13 mouse cellular contexts compared by ENCODE assay signal in genomic region chr3:55774203-55774602, GRCm38 (mm10). TPM values are rescaled to one million over a fixed set of nuclear protein-coding genes. Genes with fewer than 3 reads are reported as not detected.
DNase-seq lines count a peak whose midpoint lies in the region; ATAC-seq and TF ChIP-seq lines count a peak whose summit lies in the region.
"Had no signal": no experiment of that assay in that cellular context is flagged by ENCODE, and none has a peak within 500 bp of the region (broad histone marks: within the 10 kb centered on the region; RNA-seq: fewer than 3 reads in every experiment).

No protein-coding gene starts in this region.

- TF ChIP-seq POLR2A in thymus, adult 2 months (IDR thresholded peaks at IDR 0.05; ENCODE audit: control insufficient read depth, extremely low read depth, insufficient read depth, low read length, poor library complexity), result no peak

- H3K9me3 ChIP-seq in hindbrain, embryonic 14.5 days (ENCODE audit: control insufficient read depth, low read length), result no peaks in the 10 kb centered on the region
- H3K9me3 ChIP-seq in neural tube, embryonic 14.5 days (ENCODE audit: control insufficient read depth, low read length), result no peaks in the 10 kb centered on the region
- H3K9me3 ChIP-seq: limb, embryonic 12.5 days had no signal

- ATAC-seq in hindbrain, embryonic 14.5 days (ENCODE audit: low FRiP score), result peak; percentile 49; the same call in 1 of the 2 replicates
- peak; percentile 38; the same call in 1 of the 2 replicates for ATAC-seq in neural tube, embryonic 14.5 days (ENCODE audit: low read depth)
- ATAC-seq: liver, postnatal 0 days had no signal

- peak overlapping the region; percentile 28; the same call in 1 of the 2 replicates for H3K27ac ChIP-seq in layer of hippocampus, adult 2 months
- H3K27ac ChIP-seq in hindbrain, embryonic 14.5 days, result peak overlapping the region; percentile 80
- H3K27ac ChIP-seq in neural tube, embryonic 14.5 days (ENCODE audit: low read depth, low read length), result no peak overlapping the region
- H3K27ac ChIP-seq in thymus, adult 2 months (ENCODE audit: control insufficient read depth, insufficient read depth, low read length), result no peak overlapping the region
- H3K27ac ChIP-seq: limb, embryonic 12.5 days had no signal

- 0 out of 2 replicates have a peak, but pooled peaks cover 5% of the 10 kb centered on the region for H3K27me3 ChIP-seq in hindbrain, embryonic 14.5 days (ENCODE audit: control insufficient read depth, insufficient read depth, low read length)
- no peaks in the 10 kb centered on the region for H3K27me3 ChIP-seq in neural tube, embryonic 14.5 days (ENCODE audit: control insufficient read depth, insufficient read depth, low read length)
- no peaks in the 10 kb centered on the region for H3K27me3 ChIP-seq in thymus, adult 2 months (ENCODE audit: control insufficient read depth, insufficient read depth, low read length)

- peaks cover 32% of the 10 kb centered on the region for H3K4me1 ChIP-seq in hindbrain, embryonic 14.5 days (replicated peaks; ENCODE audit: control insufficient read depth, insufficient read depth, low read length)
- H3K4me1 ChIP-seq in neural tube, embryonic 14.5 days (ENCODE audit: control insufficient read depth, insufficient read depth, low read length), result 0 out of 2 replicates have a peak, but pooled peaks cover 9% of the 10 kb centered on the region
- no peaks in the 10 kb centered on the region for H3K4me1 ChIP-seq in thymus, adult 2 months (replicated peaks; ENCODE audit: control insufficient read depth, insufficient read depth, low read length)
- H3K4me1 ChIP-seq: limb, embryonic 12.5 days had no signal

- H3K36me3 ChIP-seq in hindbrain, embryonic 14.5 days (replicated peaks; ENCODE audit: control insufficient read depth, insufficient read depth), result 0 out of 2 replicates have a peak, but pooled peaks cover 4% of the 10 kb centered on the region
- no peaks in the 10 kb centered on the region for H3K36me3 ChIP-seq in neural tube, embryonic 14.5 days (ENCODE audit: control insufficient read depth, insufficient read depth, low read length)
- H3K36me3 ChIP-seq in thymus, adult 2 months (ENCODE audit: control insufficient read depth, insufficient read depth, low read length), result no peaks in the 10 kb centered on the region
- H3K36me3 ChIP-seq: limb, embryonic 12.5 days had no signal

- TF ChIP-seq CTCF in layer of hippocampus, adult 2 months (conservative IDR thresholded peaks at IDR 0.05), result no peak
- TF ChIP-seq CTCF in thymus, adult 2 months (IDR thresholded peaks at IDR 0.05; ENCODE audit: borderline replicate concordance, control insufficient read depth, extremely low read depth, insufficient read depth, low read length, poor library complexity), result no peak

- H3K4me2 ChIP-seq in hindbrain, embryonic 14.5 days (replicated peaks), result 0 out of 2 replicates have a peak overlapping the region, but pooled peaks have one; percentile 1
- no peak overlapping the region for H3K4me2 ChIP-seq in neural tube, embryonic 14.5 days (ENCODE audit: low read depth, low read length)
- H3K4me2 ChIP-seq: limb, embryonic 12.5 days had no signal

- DNase-seq in layer of hippocampus, adult 2 months (ENCODE audit: low spot score in 2 of 2), result no peak
- no peak for DNase-seq in layer of hippocampus, adult 11-12 months (ENCODE audit: low spot score)
- peak; percentile 82 for DNase-seq in cerebellum, adult 9-10 months
- DNase-seq in hindbrain, embryonic 14.5 days (ENCODE audit: low spot score), result no peak
- no peak for DNase-seq in thymus, adult 2 months
- DNase-seq in adrenal gland, postnatal 36 days, result no peak
- DNase-seq: adrenal gland, postnatal 10 days; kidney, adult 11 months; liver, postnatal 0 days; right cerebral cortex, postnatal 4 days had no signal

- H3K9ac ChIP-seq in hindbrain, embryonic 14.5 days, result peak overlapping the region; percentile 29; the same call in 1 of the 2 replicates
- H3K9ac ChIP-seq in neural tube, embryonic 14.5 days (replicated peaks; ENCODE audit: low read depth, low read length), result no peak overlapping the region
- H3K9ac ChIP-seq: limb, embryonic 12.5 days; liver, postnatal 0 days had no signal

- no peak overlapping the region for H3K4me3 ChIP-seq in layer of hippocampus, adult 2 months
- H3K4me3 ChIP-seq in hindbrain, embryonic 14.5 days (replicated peaks; ENCODE audit: low read length), result no peak overlapping the region
- no peak overlapping the region for H3K4me3 ChIP-seq in neural tube, embryonic 14.5 days (ENCODE audit: low read depth, low read length)
- no peak overlapping the region for H3K4me3 ChIP-seq in thymus, adult 2 months (ENCODE audit: control insufficient read depth, insufficient read depth, low read length)
- H3K4me3 ChIP-seq: limb, embryonic 12.5 days had no signal

- 27% methylated on average over 6 of the region's 6 CpGs for WGBS in hindbrain, embryonic 14.5 days
- 30% methylated on average over 6 of the region's 6 CpGs for WGBS in neural tube, embryonic 14.5 days
- WGBS in thymus, adult 2 months, result 89% methylated on average over 6 of the region's 6 CpGs

RNA-seq across cellular contexts. Expression of gene Mab21l1, which starts 8.1 kb away (rescaled TPM):
- under 1 TPM; 0.64 to 0.77 TPM for total RNA-seq in layer of hippocampus, adult 2 months (2021)
- polyA plus RNA-seq in hindbrain, embryonic 14.5 days (2014; fragmentation: Nextera tagmentation; extraction: Ambion mirVana), result 131 and 149 TPM in 2 replicates
- 99.9 and 112 TPM in 2 replicates for polyA plus RNA-seq in neural tube, embryonic 14.5 days (2014; fragmentation: Nextera tagmentation; extraction: Ambion mirVana)
- polyA plus RNA-seq in thymus, adult 2 months (2012; rRNA removed), result 0.06 TPM in 1 of 2 replicates, not detected in the other
- total RNA-seq in adrenal gland, postnatal 36 days (2021), result 1 to 10 TPM; 1.1 TPM
- total RNA-seq: neutrophil, adult 5-6 weeks had no signal
- polyA plus RNA-seq: liver, postnatal 0 days had no signal

Comparison
In these comparisons a context has a peak if more than half of its experiments do, and no peak if none do; other contexts are left out.
1. H3K27ac ChIP-seq: peak in layer of hippocampus, adult 2 months (single experiment) and hindbrain, embryonic 14.5 days (single experiment); none in neural tube, embryonic 14.5 days (single experiment) and thymus, adult 2 months (single experiment).
2. RNA of gene Mab21l1, which starts 8.1 kb away (polyA plus RNA-seq): 131 to 149 TPM in hindbrain, embryonic 14.5 days and 99.9 to 112 TPM in neural tube, embryonic 14.5 days; 0.06 TPM in thymus, adult 2 months; every median in the first group is over 10 times any median in the second.